Mouse (Mus musculus): Measurements from ENCODE around the gene Chpf2.

Chpf2 gene

GRCm38 (mm10) chr5:24605321-24605979, 18.9 kb downstream of the Chpf2 start:
- no peak for DNase-seq

GRCm38 (mm10) chr5:24605980-24606665, 19.6 kb downstream of the Chpf2 start:
- DNase-seq, result no peak

- DNase-seq, result no peak
Measured at GRCm38 (mm10) chr5:24609388-24609787, 22.8 kb downstream of the Chpf2 start.

- no peak for DNase-seq
Measured at GRCm38 (mm10) chr5:24611366-24612301, 25.1 kb downstream of the Chpf2 start.

GRCm38 (mm10) chr5:24612302-24612649, 25.7 kb downstream of the Chpf2 start:
- DNase-seq, result no peak

GRCm38 (mm10) chr5:24615097-24615496, 28.6 kb downstream of the Chpf2 start:
- DNase-seq, result no peak

- no peak for DNase-seq
Measured at GRCm38 (mm10) chr5:24618921-24619320, 32.4 kb downstream of the Chpf2 start.

- no peak for DNase-seq
Measured at GRCm38 (mm10) chr5:24620116-24620515, 33.6 kb downstream of the Chpf2 start.

GRCm38 (mm10) chr5:24620626-24621025, 34.1 kb downstream of the Chpf2 start:
- no peak for DNase-seq

GRCm38 (mm10) chr5:24622386-24623040, 36.0 kb downstream of the Chpf2 start:
- no peak for DNase-seq

- DNase-seq, result no peak
Measured at GRCm38 (mm10) chr5:24623041-24623985, 36.8 kb downstream of the Chpf2 start.

GRCm38 (mm10) chr5:24623986-24624821, 37.7 kb downstream of the Chpf2 start, which contains the start of gene Smarcd3:
Smarcd3 (minus strand) TSS chr5:24624411.
- no peak for DNase-seq

GRCm38 (mm10) chr5:24624822-24625120, 38.2 kb downstream of the Chpf2 start:
- DNase-seq, result no peak

- no peak for DNase-seq
Measured at GRCm38 (mm10) chr5:24629712-24630111, 43.2 kb downstream of the Chpf2 start.

GRCm38 (mm10) chr5:24635093-24635492, 48.6 kb downstream of the Chpf2 start:
- no peak for DNase-seq

- DNase-seq, result no peak
Measured at GRCm38 (mm10) chr5:24635526-24636141, 49.1 kb downstream of the Chpf2 start.

- DNase-seq, result no peak
Measured at GRCm38 (mm10) chr5:24636987-24637386, 50.4 kb downstream of the Chpf2 start.

GRCm38 (mm10) chr5:24638131-24638530, 51.6 kb downstream of the Chpf2 start:
- no peak for DNase-seq

- no peak for DNase-seq
Measured at GRCm38 (mm10) chr5:24639081-24639480, 52.5 kb downstream of the Chpf2 start.

All from spleen, adult 18-20 months (tissue).